8 mouse cellular contexts compared by ENCODE assay signal in the genomic region with DNA sequence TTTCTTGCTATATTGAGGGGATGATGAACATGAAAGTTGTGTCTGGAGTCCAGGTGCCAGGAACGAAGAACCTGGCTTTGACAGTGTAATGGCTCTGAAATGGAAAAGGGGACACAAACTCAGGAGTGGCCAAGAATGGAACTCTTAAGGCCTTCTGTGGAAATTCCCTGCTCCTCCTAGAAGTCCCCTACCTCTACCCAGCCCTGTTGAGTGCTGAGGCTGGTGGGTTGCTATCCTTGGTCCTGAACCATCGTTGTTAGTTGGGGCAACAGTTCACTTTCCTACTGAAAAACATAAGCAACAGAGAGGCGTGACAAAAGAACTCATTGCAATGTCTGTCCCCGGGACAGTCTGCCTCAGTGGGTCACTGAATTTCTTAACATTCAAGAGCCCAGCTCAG.
DNase-seq lines count a peak whose midpoint lies in the region; ATAC-seq lines count a peak whose summit lies in the region.

No protein-coding gene starts in this region.

- DNase-seq in frontal cortex, postnatal 10 days (ENCODE audit: low spot score in 2 of 2): no peak
- peak; percentile 28 for DNase-seq in spleen, adult 12 weeks (ENCODE audit: low spot score)
- DNase-seq in spleen, adult 18-20 months: no peak
- DNase-seq in kidney, postnatal 36 days: peak; percentile 20 to 65
- peak; percentile 63 to 80 for DNase-seq in spleen, postnatal 4 days (ENCODE audit: low spot score in 2 of 2)
- DNase-seq in cerebellum, postnatal 14 days: no peak
- no peak for DNase-seq in cerebellum, adult 11 months

- 0 out of 2 replicates have a peak, but pooled peaks have one; percentile 24 for ATAC-seq in frontal cortex, adult (ENCODE audit: low TSS enrichment)

Comparison
In these comparisons a context has a peak if more than half of its experiments do, and no peak if none do; other contexts are left out.
1. DNase-seq: peak in spleen, adult 12 weeks (single experiment), kidney, postnatal 36 days (2 of 2) and spleen, postnatal 4 days (2 of 2); none in frontal cortex, postnatal 10 days (0 of 2), spleen, adult 18-20 months (0 of 2), cerebellum, postnatal 14 days (0 of 2) and cerebellum, adult 11 months (single experiment).